Mouse (Mus musculus): ENCODE measurements around the gene Naa38. TPM values are rescaled to one million over a fixed set of nuclear protein-coding genes. Genes with fewer than 3 reads are reported as not detected.
A peak's percentile ranks its signal among the peaks of the same experiment; 100 is the strongest.
"Not testable (repeated sequence)": the region's sequence is repeated elsewhere in the genome, so short reads cannot be mapped to it uniquely, and the experiment has no call there.

Gene Naa38
- 100 to 1,000 TPM in 1 of 2 experiments, 10 to 100 TPM in 1; 94.0 to 113 TPM for total RNA-seq (2021)
- long read RNA-seq, experiment 1, transcript Naa38-204 (3 exons, 671 nt), result major isoform, 18 of 35 reads
- long read RNA-seq, experiment 1, transcript Naa38-202 (2 exons, 404 nt), result minor isoform, 14 of 35 reads
- long read RNA-seq, experiment 1, partial matches to known transcripts, result 0 of 35 reads
- long read RNA-seq, experiment 1, other reads (novel, unspliced or antisense), result 3 of 35 reads
- long read RNA-seq, experiment 2, transcript Naa38-204 (3 exons, 671 nt), result major isoform, 17 of 28 reads
- long read RNA-seq, experiment 2, transcript Naa38-202 (2 exons, 404 nt), result minor isoform, 11 of 28 reads
- long read RNA-seq, experiment 2, partial matches to known transcripts, result 0 of 28 reads
- long read RNA-seq, experiment 2, other reads (novel, unspliced or antisense), result 0 of 28 reads

- Histone ChIP-seq H3K27ac (peak within 1 kb of the TSS; percentile 98), H3K4me3 (peak within 1 kb of the TSS; percentile 69)
- intact Hi-C loops (cut with DNase I), result not testable (repeated sequence)
- peak; percentile 88 to 90 for DNase-seq (ENCODE audit: extremely low spot score in 1 of 2, low spot score in 2 of 2)
Observed at GRCm38 (mm10) chr11:69395235-69395633, at the start of gene Naa38, which contains the start of gene Cyb5d1. TSS of gene Naa38 (plus strand) at chr11:69395487. TSS of gene Cyb5d1 (minus strand) at chr11:69395631.

GRCm38 (mm10) chr11:69346441-69346840 lies 48.8 kb upstream of the Naa38 start:
- no peak for DNase-seq (ENCODE audit: extremely low spot score in 1 of 2, low spot score in 2 of 2)
- TF ChIP-seq CTCF (IDR thresholded peaks at IDR 0.05), result no peak
- intact Hi-C loops (cut with DNase I), result no loop called here
- Histone ChIP-seq H3K27ac (no peak overlapping the region), H3K4me3 (no peak overlapping the region)

GRCm38 (mm10) chr11:69356544-69356943 lies 38.7 kb upstream of the Naa38 start:
- TF ChIP-seq CTCF (IDR thresholded peaks at IDR 0.05), result no peak
- Histone ChIP-seq H3K4me3 (no peak overlapping the region), H3K27ac (no peak overlapping the region)
- DNase-seq (ENCODE audit: extremely low spot score in 1 of 2, low spot score in 2 of 2), result no peak
- intact Hi-C loops (cut with DNase I), result no loop called here

GRCm38 (mm10) chr11:69357690-69358089 lies 37.6 kb upstream of the Naa38 start:
- TF ChIP-seq CTCF (IDR thresholded peaks at IDR 0.05), result no peak
- no peak overlapping the region for H3K4me3 ChIP-seq
- no peak for DNase-seq (ENCODE audit: extremely low spot score in 1 of 2, low spot score in 2 of 2)
- intact Hi-C loops (cut with DNase I), result no loop called here
- H3K27ac ChIP-seq, result no peak overlapping the region

- no peak for DNase-seq (ENCODE audit: extremely low spot score in 1 of 2, low spot score in 2 of 2)
- Histone ChIP-seq H3K4me3 (no peak overlapping the region), H3K27ac (no peak overlapping the region)
- intact Hi-C loops (cut with DNase I), result no loop called here
- no peak for TF ChIP-seq CTCF (IDR thresholded peaks at IDR 0.05)
Observed at GRCm38 (mm10) chr11:69362021-69362420, 33.3 kb upstream of the Naa38 start.

GRCm38 (mm10) chr11:69362479-69362878 lies 32.8 kb upstream of the Naa38 start:
- no peak; the same call in 1 of the 2 replicates for TF ChIP-seq CTCF (IDR thresholded peaks at IDR 0.05)
- DNase-seq (ENCODE audit: extremely low spot score in 1 of 2, low spot score in 2 of 2), result no peak
- Histone ChIP-seq H3K4me3 (no peak overlapping the region), H3K27ac (no peak overlapping the region)
- intact Hi-C loops (cut with DNase I), result no loop called here

- TF ChIP-seq CTCF (IDR thresholded peaks at IDR 0.05), result no peak
- H3K4me3 ChIP-seq, result peak overlapping the region; percentile 4
- DNase-seq (ENCODE audit: extremely low spot score in 1 of 2, low spot score in 2 of 2), result no peak
- intact Hi-C loops (cut with DNase I), result loop anchor here (2.0 kb wide), 1 partner anchor 52 kb away; no protein-coding TSS in a partner anchor
- peak overlapping the region; percentile 91 for H3K27ac ChIP-seq
Observed at GRCm38 (mm10) chr11:69364376-69364775, 30.9 kb upstream of the Naa38 start.

GRCm38 (mm10) chr11:69364910-69365309 lies 30.4 kb upstream of the Naa38 start:
- no peak; the same call in 1 of the 2 replicates for TF ChIP-seq CTCF (IDR thresholded peaks at IDR 0.05)
- H3K27ac ChIP-seq, result peak overlapping the region; percentile 91
- intact Hi-C loops (cut with DNase I), result loop anchor here (2.0 kb wide), 1 partner anchor 52 kb away; no protein-coding TSS in a partner anchor
- DNase-seq (ENCODE audit: extremely low spot score in 1 of 2, low spot score in 2 of 2), result peak; percentile 87 to 88
- H3K4me3 ChIP-seq, result peak overlapping the region; percentile 4

GRCm38 (mm10) chr11:69365722-69366121 lies 29.6 kb upstream of the Naa38 start:
- intact Hi-C loops (cut with DNase I), result loop anchor here (1.0 to 2.0 kb wide), 3 partner anchors 25 to 51 kb away; partner anchors contain the start of genes Cntrob, Rnf227 and Trappc1
- DNase-seq (ENCODE audit: extremely low spot score in 1 of 2, low spot score in 2 of 2), result no peak
- TF ChIP-seq CTCF (IDR thresholded peaks at IDR 0.05), result no peak

GRCm38 (mm10) chr11:69366157-69366854 lies 29.0 kb upstream of the Naa38 start:
- H3K4me3 ChIP-seq, result peak overlapping the region; percentile 91
- peak; percentile 16 for TF ChIP-seq CTCF (IDR thresholded peaks at IDR 0.05)
- peak overlapping the region; percentile 91 for H3K27ac ChIP-seq
- peak; percentile 94 to 95 for DNase-seq (ENCODE audit: extremely low spot score in 1 of 2, low spot score in 2 of 2)
- intact Hi-C loops (cut with DNase I), result loop anchor here (1.0 to 2.0 kb wide), 2 partner anchors 26 to 44 kb away; partner anchors contain the start of genes Cntrob, Rnf227 and Trappc1

More at GRCm38 (mm10) chr11:69365722-69366121, 29.6 kb upstream of the Naa38 start:
- Histone ChIP-seq H3K4me3 (peak overlapping the region; percentile 91), H3K27ac (peak overlapping the region; percentile 91)

- intact Hi-C loops (cut with DNase I), result loop anchor here (1.0 to 2.0 kb wide), 2 partner anchors 27 to 44 kb away; partner anchors contain the start of genes Cntrob, Rnf227 and Trappc1
Observed at GRCm38 (mm10) chr11:69366855-69367615, 28.3 kb upstream of the Naa38 start.

More at GRCm38 (mm10) chr11:69366855-69367615, 28.3 kb upstream of the Naa38 start:
- peak overlapping the region; percentile 91 for H3K4me3 ChIP-seq
- no peak for TF ChIP-seq CTCF (IDR thresholded peaks at IDR 0.05)
- peak overlapping the region; percentile 91 for H3K27ac ChIP-seq
- DNase-seq (ENCODE audit: extremely low spot score in 1 of 2, low spot score in 2 of 2), result peak in 1 of 2 experiments; percentile 20

All from left cerebral cortex, adult 2 months (tissue).